Mouse (Mus musculus): Measurements from ENCODE around the gene Atp6v0b. TPM values are rescaled to one million over a fixed set of nuclear protein-coding genes. Genes with fewer than 3 reads are reported as not detected.

Atp6v0b gene
- polyA plus RNA-seq, 1 experiment from 2014 or later: 162 TPM

DNA sequence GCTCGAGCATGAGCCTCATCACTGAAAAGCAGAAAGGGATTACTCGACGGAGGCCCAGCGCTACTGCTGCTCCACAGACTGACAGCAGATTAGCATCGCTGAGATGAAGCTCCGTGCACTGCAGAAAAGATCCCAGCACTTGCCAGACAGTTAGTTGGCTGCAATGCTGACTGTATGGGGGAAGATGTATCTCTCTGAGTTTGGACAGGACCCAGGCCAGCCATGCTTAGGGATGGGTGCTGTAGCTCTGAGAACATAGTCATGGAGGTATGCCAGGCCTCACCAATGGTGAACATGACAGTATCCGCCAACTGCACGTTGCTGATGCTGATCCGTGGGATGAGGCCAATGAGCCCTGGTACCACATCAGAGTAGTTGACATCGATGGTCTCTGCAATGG is 17.0 kb upstream of the Atp6v0b start:
- WGBS: 92% methylated on average over 10 of the region's 10 CpGs
- Histone ChIP-seq H3K4me3 (no peak overlapping the region), H3K9me3 (no peaks in the 10 kb centered on the region), H3K36me3 (replicated peaks) (peaks cover 95% of the 10 kb centered on the region), H3K27me3 (replicated peaks; ENCODE audit: low read depth, poor library complexity, severe bottlenecking) (no peaks in the 10 kb centered on the region), H3K27ac (replicated peaks) (no peak overlapping the region), H3K4me1 (peaks cover 4% of the 10 kb centered on the region)
- no peak for DNase-seq (ENCODE audit: low spot score)

DNA sequence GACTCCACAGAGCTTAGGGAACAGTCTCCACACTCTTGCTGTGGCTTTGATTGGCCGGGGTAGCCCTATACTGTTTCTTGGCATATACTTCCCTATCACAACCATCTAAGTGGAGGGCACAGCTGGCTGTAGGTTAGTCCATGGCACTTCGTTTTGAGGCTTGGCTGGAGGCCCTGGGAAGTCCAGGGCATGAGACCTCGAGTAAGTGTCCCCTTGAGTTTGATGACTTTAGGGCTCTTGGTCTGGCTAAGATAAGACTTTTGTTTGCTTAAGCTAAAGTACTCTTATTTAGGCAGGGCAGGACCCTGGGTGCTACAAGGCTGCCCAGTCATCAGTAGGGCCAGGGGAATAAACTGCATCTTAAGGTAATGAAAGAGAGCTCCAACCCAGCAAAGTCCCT is 11.0 kb upstream of the Atp6v0b start:
- no peak for DNase-seq (ENCODE audit: low spot score)
- Histone ChIP-seq H3K27me3 (replicated peaks; ENCODE audit: low read depth, poor library complexity, severe bottlenecking) (no peaks in the 10 kb centered on the region), H3K9me3 (no peaks in the 10 kb centered on the region), H3K36me3 (replicated peaks) (peaks cover 96% of the 10 kb centered on the region), H3K4me1 (no peaks in the 10 kb centered on the region), H3K27ac (replicated peaks) (no peak overlapping the region), H3K4me3 (no peak overlapping the region)
- WGBS: 83% methylated on average over 3 of the region's 3 CpGs

DNA sequence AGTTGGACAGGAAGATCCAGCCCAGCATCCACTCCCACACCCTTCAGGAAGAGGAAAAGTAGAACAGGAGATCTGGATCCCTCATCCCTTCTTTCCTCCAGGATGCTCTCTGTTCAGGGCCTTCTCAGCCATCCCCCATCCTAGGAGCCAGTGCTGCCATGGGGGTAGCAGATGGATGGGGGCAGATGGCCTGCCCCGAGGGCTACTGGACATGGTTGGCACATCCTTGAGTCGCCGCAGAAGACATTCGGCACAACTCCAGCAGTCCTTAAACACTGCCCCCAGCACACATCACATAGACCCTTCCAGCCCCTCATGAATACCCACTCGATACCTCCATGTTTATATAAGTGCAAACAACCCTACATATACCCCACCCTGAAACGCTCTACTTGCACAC is 8.9 kb upstream of the Atp6v0b start:
- no peak overlapping the region for H3K4me3 ChIP-seq
- H3K36me3 ChIP-seq (replicated peaks): peaks cover 76% of the 10 kb centered on the region
- no peak overlapping the region for H3K27ac ChIP-seq (replicated peaks)
- H3K27me3 ChIP-seq (replicated peaks; ENCODE audit: low read depth, poor library complexity, severe bottlenecking): no peaks in the 10 kb centered on the region
- DNase-seq (ENCODE audit: low spot score): no peak
- no peaks in the 10 kb centered on the region for H3K9me3 ChIP-seq
- 94% methylated on average over 6 of the region's 6 CpGs for WGBS
- peaks cover 9% of the 10 kb centered on the region for H3K4me1 ChIP-seq

DNA sequence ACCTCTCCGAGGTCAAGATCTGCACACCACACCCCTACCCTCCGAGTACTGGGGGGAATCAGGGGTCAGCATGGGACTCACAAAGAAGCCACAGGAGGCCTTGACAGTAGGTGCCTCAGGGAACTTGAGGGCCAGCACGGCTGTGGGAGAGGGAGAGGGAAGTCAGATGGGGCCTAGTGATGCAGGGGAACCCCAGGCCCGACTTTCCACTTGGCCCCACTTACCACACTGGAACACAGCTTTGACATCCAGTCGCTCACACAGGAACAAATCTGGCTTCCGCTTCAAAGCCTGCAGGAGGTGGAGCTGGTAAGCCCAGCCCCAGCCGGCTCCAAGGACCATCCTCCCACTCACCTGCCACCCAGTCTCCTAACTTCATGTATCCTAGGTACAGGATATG is 8.2 kb upstream of the Atp6v0b start:
- Histone ChIP-seq H3K36me3 (replicated peaks) (peaks cover 72% of the 10 kb centered on the region), H3K27me3 (replicated peaks; ENCODE audit: low read depth, poor library complexity, severe bottlenecking) (no peaks in the 10 kb centered on the region), H3K4me3 (no peak overlapping the region), H3K9me3 (no peaks in the 10 kb centered on the region), H3K4me1 (peaks cover 16% of the 10 kb centered on the region), H3K27ac (replicated peaks) (no peak overlapping the region)
- 80% methylated on average over 7 of the region's 7 CpGs for WGBS
- DNase-seq (ENCODE audit: low spot score): no peak

DNA sequence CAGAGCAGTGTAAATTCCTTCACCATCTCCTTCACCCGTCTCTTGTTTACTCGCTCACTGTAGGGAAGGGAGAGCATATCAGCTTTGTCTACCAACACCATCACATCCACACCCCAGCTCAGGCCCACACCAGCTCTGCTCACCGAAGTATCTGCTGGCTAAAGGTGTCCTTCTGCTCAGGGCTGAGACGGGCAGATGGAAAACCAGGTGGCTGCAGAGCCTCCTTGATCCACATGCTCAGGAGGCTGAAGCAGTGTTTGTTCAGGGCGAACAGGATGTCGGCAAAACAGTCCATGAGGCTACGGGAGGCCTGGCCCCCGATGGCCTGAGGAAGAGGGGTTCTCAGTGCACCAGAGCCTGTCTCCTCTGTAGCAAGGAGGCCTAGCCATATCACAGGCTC is 7.5 kb upstream of the Atp6v0b start:
- H3K27ac ChIP-seq (replicated peaks): no peak overlapping the region
- peaks cover 16% of the 10 kb centered on the region for H3K4me1 ChIP-seq
- no peaks in the 10 kb centered on the region for H3K9me3 ChIP-seq
- 89% methylated on average over 8 of the region's 8 CpGs for WGBS
- H3K27me3 ChIP-seq (replicated peaks; ENCODE audit: low read depth, poor library complexity, severe bottlenecking): no peaks in the 10 kb centered on the region
- H3K4me3 ChIP-seq: no peak overlapping the region
- H3K36me3 ChIP-seq (replicated peaks): peaks cover 72% of the 10 kb centered on the region
- no peak for DNase-seq (ENCODE audit: low spot score)

DNA sequence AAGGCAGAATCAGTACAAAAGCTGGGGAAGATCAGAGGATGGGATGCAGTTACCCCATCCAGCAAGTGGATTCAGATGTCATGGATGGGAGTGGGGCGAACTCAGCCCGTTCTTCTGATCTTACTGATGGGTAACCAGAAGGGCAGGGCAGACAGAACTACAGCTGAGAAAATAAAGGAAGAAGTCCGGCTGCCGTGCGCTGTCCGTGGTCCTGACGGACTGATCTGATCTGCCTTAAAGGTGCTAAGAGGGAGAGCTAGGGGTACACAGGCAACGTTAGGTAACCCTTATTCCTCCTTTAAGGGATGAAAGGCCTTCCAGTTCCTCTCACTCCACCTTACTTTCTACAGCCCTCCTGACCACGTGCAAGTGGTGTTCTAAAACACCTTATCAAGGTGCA is 6.2 kb upstream of the Atp6v0b start:
- no peak overlapping the region for H3K4me3 ChIP-seq
- DNase-seq (ENCODE audit: low spot score): peak; percentile 75
- WGBS: 18% methylated on average over 9 of the region's 9 CpGs
- no peaks in the 10 kb centered on the region for H3K9me3 ChIP-seq
- no peaks in the 10 kb centered on the region for H3K27me3 ChIP-seq (replicated peaks; ENCODE audit: low read depth, poor library complexity, severe bottlenecking)
- H3K4me1 ChIP-seq: peaks cover 16% of the 10 kb centered on the region
- no peak overlapping the region for H3K27ac ChIP-seq (replicated peaks)
- peaks cover 71% of the 10 kb centered on the region for H3K36me3 ChIP-seq (replicated peaks)

DNA sequence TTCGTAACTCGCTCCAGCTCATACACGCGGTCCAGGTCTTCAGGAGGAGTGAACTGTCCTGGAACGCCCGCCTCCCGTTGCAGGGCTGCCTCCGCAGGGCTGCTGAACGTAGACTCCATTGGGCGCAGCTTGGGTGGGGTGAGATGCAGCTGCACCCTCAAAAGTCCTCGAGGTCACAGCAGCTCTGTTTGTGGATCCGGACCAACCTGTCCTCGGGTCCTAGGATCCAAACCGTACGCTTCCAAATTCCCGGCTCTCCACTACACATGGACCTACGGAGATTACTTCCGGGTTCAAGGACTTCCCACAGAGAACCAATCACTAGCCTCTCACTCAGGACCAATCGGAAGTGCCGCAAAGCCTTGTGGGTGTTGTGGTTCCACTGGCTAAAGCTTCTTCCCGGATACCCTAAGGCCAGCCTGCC is 4.6 kb upstream of the Atp6v0b start, which contains the start of gene Dph2:
Gene Dph2 (minus strand): TSS at position 295 of the 424 bp plus-strand sequence.
- Histone ChIP-seq H3K4me1 (peaks cover 22% of the 10 kb centered on the region), H3K27me3 (replicated peaks; ENCODE audit: low read depth, poor library complexity, severe bottlenecking) (no peaks in the 10 kb centered on the region), H3K27ac (replicated peaks) (no peak within 1 kb of the TSS), H3K4me3 (peak within 1 kb of the TSS; percentile 83), H3K36me3 (replicated peaks) (peaks cover 55% of the 10 kb centered on the region), H3K9me3 (no peaks in the 10 kb centered on the region)
- DNase-seq (ENCODE audit: low spot score): peak; percentile 84
- WGBS: under 1% methylated on average over 21 of the region's 21 CpGs

DNA sequence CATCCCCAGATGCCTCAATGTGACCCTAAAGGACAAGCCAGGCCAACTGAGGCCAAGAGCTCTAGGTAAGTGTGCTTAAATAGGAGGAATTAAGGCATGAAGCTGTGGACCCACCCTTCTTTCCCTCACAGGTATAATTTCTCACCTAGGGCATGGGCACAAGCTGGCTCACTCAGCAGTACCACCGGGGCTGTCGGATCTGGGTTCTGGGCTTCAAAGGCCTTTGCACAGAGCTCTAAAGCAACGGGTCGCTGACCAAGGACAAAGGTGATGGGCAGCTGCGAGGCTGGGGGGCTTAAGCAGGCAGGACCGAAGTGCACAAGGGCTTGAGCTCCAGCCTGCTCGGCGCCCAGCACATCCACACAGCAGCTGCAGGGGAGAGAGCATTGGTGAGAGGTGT is 3.6 kb upstream of the Atp6v0b start:
- Histone ChIP-seq H3K36me3 (replicated peaks) (peaks cover 48% of the 10 kb centered on the region), H3K27me3 (replicated peaks; ENCODE audit: low read depth, poor library complexity, severe bottlenecking) (no peaks in the 10 kb centered on the region), H3K9me3 (no peaks in the 10 kb centered on the region), H3K27ac (replicated peaks) (no peak overlapping the region), H3K4me3 (peak overlapping the region; percentile 83), H3K4me1 (peaks cover 32% of the 10 kb centered on the region)
- 83% methylated on average over 8 of the region's 8 CpGs for WGBS
- no peak for DNase-seq (ENCODE audit: low spot score)

DNA sequence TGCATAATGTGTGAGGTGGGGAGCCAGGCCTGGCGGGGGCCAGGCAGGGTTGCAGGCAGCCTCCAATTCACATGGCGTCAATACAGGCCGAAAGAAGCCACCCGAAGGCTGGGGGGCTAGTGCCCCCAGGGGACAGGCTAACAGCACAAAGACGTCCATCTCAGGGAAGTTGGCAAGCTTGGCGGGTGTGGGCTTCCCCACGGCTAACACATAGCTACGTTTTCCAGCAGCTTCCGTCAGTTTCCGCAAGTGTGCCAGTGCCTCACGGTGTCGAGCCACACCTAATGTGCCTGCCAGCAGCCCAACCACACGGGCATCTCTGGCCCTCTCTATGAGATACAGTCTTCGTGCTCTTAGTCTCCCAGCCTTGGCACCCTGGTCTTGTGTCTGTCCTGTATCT is 2.9 kb upstream of the Atp6v0b start:
- Histone ChIP-seq H3K27ac (replicated peaks) (no peak overlapping the region), H3K4me1 (peaks cover 39% of the 10 kb centered on the region), H3K27me3 (replicated peaks; ENCODE audit: low read depth, poor library complexity, severe bottlenecking) (no peaks in the 10 kb centered on the region), H3K9me3 (no peaks in the 10 kb centered on the region), H3K4me3 (no peak overlapping the region), H3K36me3 (replicated peaks) (peaks cover 48% of the 10 kb centered on the region)
- 94% methylated on average over 14 of the region's 14 CpGs for WGBS
- DNase-seq (ENCODE audit: low spot score): no peak

DNA sequence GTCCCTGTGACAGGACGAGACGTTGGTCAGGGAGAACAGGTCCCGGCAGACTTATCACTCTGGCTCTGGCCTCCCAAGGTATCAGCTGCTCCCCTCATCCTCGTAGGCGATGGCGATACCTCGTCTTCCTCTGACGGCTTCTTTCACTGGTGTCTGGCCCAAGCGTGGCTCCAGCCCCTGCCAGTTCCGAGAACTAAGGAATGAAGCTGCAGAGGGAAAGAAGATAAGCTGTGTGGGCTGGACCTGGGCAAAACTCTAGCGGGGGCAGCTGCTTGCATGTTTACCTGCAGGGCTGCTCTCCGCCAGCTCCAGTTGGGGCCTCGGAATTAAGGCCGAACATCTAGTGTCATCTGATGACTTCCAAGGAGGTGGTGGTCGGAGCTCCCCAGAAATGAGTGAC is 2.3 kb upstream of the Atp6v0b start:
- H3K9me3 ChIP-seq: no peaks in the 10 kb centered on the region
- peaks cover 42% of the 10 kb centered on the region for H3K4me1 ChIP-seq
- no peaks in the 10 kb centered on the region for H3K27me3 ChIP-seq (replicated peaks; ENCODE audit: low read depth, poor library complexity, severe bottlenecking)
- no peak for DNase-seq (ENCODE audit: low spot score)
- 94% methylated on average over 15 of the region's 15 CpGs for WGBS
- no peak overlapping the region for H3K4me3 ChIP-seq
- H3K36me3 ChIP-seq (replicated peaks): peaks cover 48% of the 10 kb centered on the region
- no peak overlapping the region for H3K27ac ChIP-seq (replicated peaks)

DNA sequence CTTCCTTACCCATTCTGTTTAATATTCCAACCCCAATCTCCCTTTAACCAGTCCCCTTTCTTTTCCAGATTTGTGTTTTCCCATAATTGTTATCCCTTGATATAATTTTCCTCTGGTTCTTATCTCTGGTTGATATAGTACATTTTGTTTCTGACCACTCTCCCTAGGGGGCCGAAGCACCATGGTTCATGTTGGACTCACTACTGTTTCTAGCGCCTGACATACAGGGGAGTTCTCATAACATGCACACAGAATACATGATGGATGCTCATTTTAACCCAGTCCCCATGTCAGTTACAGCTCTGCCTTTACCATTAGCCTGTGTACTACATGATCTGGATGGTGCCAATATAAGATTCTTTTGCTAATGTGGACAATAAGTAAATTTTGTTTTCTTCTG is 787 bp upstream of the Atp6v0b start:
- Histone ChIP-seq H3K27ac (replicated peaks) (no peak overlapping the region), H3K4me3 (peak overlapping the region; percentile 95), H3K4me1 (peaks cover 53% of the 10 kb centered on the region), H3K36me3 (replicated peaks) (peaks cover 43% of the 10 kb centered on the region), H3K27me3 (replicated peaks; ENCODE audit: low read depth, poor library complexity, severe bottlenecking) (no peaks in the 10 kb centered on the region), H3K9me3 (no peaks in the 10 kb centered on the region)
- 78% methylated on average over 2 of the region's 2 CpGs for WGBS
- DNase-seq (ENCODE audit: low spot score): no peak

DNA sequence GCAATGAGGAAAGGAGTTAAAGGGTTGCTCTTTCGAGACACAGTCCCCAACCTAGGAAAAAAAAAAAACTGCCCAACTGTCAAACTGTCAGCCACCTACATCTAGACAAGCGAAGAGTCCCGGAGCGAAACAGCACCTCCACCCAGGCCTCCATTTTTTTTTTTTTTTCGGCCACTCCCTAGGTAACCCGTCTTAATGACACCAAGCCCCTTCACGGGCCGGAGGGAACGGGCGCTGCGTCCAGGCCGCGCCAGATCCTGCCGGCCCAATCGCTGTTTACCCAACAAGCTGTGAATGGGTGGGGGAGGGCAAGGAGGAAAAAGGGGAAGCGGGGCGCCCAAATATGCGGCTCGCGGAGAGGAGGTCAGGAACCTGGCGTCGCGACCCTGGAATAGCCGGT is 489 bp downstream of the Atp6v0b start:
- no peaks in the 10 kb centered on the region for H3K9me3 ChIP-seq
- no peaks in the 10 kb centered on the region for H3K27me3 ChIP-seq (replicated peaks; ENCODE audit: low read depth, poor library complexity, severe bottlenecking)
- peak overlapping the region; percentile 95 for H3K4me3 ChIP-seq
- peaks cover 43% of the 10 kb centered on the region for H3K36me3 ChIP-seq (replicated peaks)
- WGBS: 2% methylated on average over 22 of the region's 24 CpGs
- H3K27ac ChIP-seq (replicated peaks): peak overlapping the region; percentile 83
- H3K4me1 ChIP-seq: peaks cover 61% of the 10 kb centered on the region
- no peak for DNase-seq (ENCODE audit: low spot score)

DNA sequence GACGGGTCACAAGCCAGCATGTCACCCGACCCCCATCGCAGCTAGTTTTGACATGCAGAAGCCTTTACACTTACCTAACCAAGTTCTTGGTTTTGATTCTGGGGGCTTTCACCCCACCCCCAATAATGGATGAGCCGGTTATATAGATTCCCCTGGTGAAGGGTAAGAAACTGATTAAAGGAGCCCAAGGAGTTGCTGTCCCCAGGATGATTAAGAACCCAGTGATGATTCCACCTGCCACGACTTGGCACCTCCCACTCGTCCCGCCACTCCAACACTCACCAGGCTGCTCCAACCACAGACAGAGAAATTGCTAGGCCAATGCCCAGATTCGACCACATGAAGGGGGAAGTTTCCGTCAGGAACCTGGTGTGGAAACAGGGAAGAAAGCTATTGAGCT is 1.1 kb downstream of the Atp6v0b start:
- H3K9me3 ChIP-seq: no peaks in the 10 kb centered on the region
- DNase-seq (ENCODE audit: low spot score): no peak
- peaks cover 60% of the 10 kb centered on the region for H3K4me1 ChIP-seq
- H3K27me3 ChIP-seq (replicated peaks; ENCODE audit: low read depth, poor library complexity, severe bottlenecking): no peaks in the 10 kb centered on the region
- no peak overlapping the region for H3K27ac ChIP-seq (replicated peaks)
- peaks cover 48% of the 10 kb centered on the region for H3K36me3 ChIP-seq (replicated peaks)
- peak overlapping the region; percentile 95 for H3K4me3 ChIP-seq
- 83% methylated on average over 9 of the region's 9 CpGs for WGBS

DNA sequence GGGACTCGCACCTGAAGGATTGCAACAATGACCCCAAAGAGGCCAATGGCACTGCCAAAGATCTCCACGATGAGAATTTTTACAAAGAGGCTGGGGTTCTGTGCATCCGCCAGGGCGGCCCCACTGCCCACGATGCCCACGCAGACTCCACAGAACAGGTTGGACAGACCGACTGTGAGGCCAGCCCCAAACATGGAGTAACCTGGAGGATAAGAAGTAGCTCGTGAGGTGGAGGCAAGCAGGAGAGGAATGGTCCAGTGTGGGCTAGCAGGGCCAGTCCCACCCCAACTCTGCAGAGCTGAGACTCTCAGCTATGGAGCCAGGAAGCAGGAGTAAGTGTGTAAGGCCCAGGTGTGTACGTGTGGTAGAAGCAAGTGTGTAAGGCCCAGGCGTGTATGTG is 2.0 kb downstream of the Atp6v0b start:
- H3K4me3 ChIP-seq: peak overlapping the region; percentile 95; the same call in 1 of the 2 replicates

More for the DNA sequence above, 2.0 kb downstream of the Atp6v0b start:
- Histone ChIP-seq H3K4me1 (peaks cover 62% of the 10 kb centered on the region), H3K27me3 (replicated peaks; ENCODE audit: low read depth, poor library complexity, severe bottlenecking) (no peaks in the 10 kb centered on the region), H3K36me3 (replicated peaks) (peaks cover 51% of the 10 kb centered on the region), H3K27ac (replicated peaks) (no peak overlapping the region), H3K9me3 (no peaks in the 10 kb centered on the region)
- DNase-seq (ENCODE audit: low spot score): no peak
- WGBS: 94% methylated on average over 10 of the region's 10 CpGs

All from embryonic facial prominence, embryonic 10.5 days (tissue).